Mouse (Mus musculus): ENCODE measurements around the gene Gm17124. TPM values are rescaled to one million over a fixed set of nuclear protein-coding genes. Genes with fewer than 3 reads are reported as not detected.
"Not testable (repeated sequence)": the region's sequence is repeated elsewhere in the genome, so short reads cannot be mapped to it uniquely, and the experiment has no call there.

Gene Gm17124
- polyA plus RNA-seq (2011; ENCODE audit: insufficient read depth, insufficient read length, low replicate concordance, missing spikeins), result not detected in 2 replicates

GRCm38 (mm10) chr14:42599782-42600181 is at the start of gene Gm17124:
Gm17124 (minus strand) TSS chr14:42599882.
- H3K27ac ChIP-seq (ENCODE audit: control insufficient read depth, insufficient read depth, low read depth, low read length, poor library complexity); H3K4me3 ChIP-seq (replicated peaks; ENCODE audit: control insufficient read depth, low read depth, low read length); H3K4me1 ChIP-seq (ENCODE audit: control insufficient read depth, insufficient read depth, low read length): not testable (repeated sequence)
- no CpG with 5 or more reads among the region's 3 CpGs for WGBS

GRCm38 (mm10) chr14:42641817-42642216 is 42.1 kb upstream of the Gm17124 start, which contains the start of gene Gm3633:
Gm3633 (minus strand) TSS chr14:42641917.
- not testable (repeated sequence) for H3K27ac ChIP-seq (ENCODE audit: control insufficient read depth, insufficient read depth, low read depth, low read length, poor library complexity); H3K4me3 ChIP-seq (replicated peaks; ENCODE audit: control insufficient read depth, low read depth, low read length); H3K4me1 ChIP-seq (ENCODE audit: control insufficient read depth, insufficient read depth, low read length)
- WGBS, result 67% methylated on average over 1 of the region's 2 CpGs

Other genes starting within 250 kb of the Gm17124 start
- not detected in 2 replicates for gene Gm8005, start 160.2 kb downstream of the Gm17124 start, polyA plus RNA-seq (2011; ENCODE audit: insufficient read depth, insufficient read length, low replicate concordance, missing spikeins)
- not detected in 2 replicates for gene Gm8011, start 136.0 kb downstream of the Gm17124 start, polyA plus RNA-seq (2011; ENCODE audit: insufficient read depth, insufficient read length, low replicate concordance, missing spikeins)
- not detected in 2 replicates for gene Gm8020, start 97.5 kb downstream of the Gm17124 start, polyA plus RNA-seq (2011; ENCODE audit: insufficient read depth, insufficient read length, low replicate concordance, missing spikeins)
- gene Gm8024, start 75.6 kb downstream of the Gm17124 start, polyA plus RNA-seq (2011; ENCODE audit: insufficient read depth, insufficient read length, low replicate concordance, missing spikeins), result not detected in 2 replicates
- gene Gm3633, start 42.0 kb upstream of the Gm17124 start, polyA plus RNA-seq (2011; ENCODE audit: insufficient read depth, insufficient read length, low replicate concordance, missing spikeins), result not detected in 2 replicates
- not detected in 2 replicates for gene Gm10378, start 56.1 kb upstream of the Gm17124 start, polyA plus RNA-seq (2011; ENCODE audit: insufficient read depth, insufficient read length, low replicate concordance, missing spikeins)
- not detected in 2 replicates for gene Gm3015, start 168.9 kb upstream of the Gm17124 start, polyA plus RNA-seq (2011; ENCODE audit: insufficient read depth, insufficient read length, low replicate concordance, missing spikeins)
- gene Gm10377, start 198.1 kb upstream of the Gm17124 start, polyA plus RNA-seq (2011; ENCODE audit: insufficient read depth, insufficient read length, low replicate concordance, missing spikeins), result not detected in 2 replicates

Measured in bone marrow, adult 2 months (tissue).